17 mouse cellular contexts compared by ENCODE assay signal in the genomic region with DNA sequence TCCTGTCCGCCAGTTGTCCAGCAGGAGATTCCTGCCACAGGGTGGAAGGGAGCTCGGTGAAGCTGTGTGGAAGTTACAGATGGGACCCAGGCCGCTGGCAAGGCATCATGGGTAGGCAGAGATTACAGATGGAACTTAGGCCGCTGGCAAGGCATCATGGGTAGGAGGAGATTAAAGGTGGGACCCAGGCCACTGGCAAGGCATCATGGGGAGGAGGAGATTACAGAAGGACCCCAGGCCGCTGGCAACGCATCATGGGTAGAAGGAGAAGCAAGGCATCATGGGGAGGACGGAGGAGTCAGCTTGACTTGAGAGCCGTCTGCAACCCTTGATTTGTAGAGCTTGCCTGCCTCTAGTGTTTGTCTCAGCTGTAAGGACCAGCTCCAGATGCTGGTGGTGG.
"Had no signal": no experiment of that assay in that cellular context is flagged by ENCODE, and none has a peak within 500 bp of the region (broad histone marks: within the 10 kb centered on the region; RNA-seq: fewer than 3 reads in every experiment).

No protein-coding gene starts in this region.

- H3K4me2 ChIP-seq: liver, embryonic 15.5 days; lung, embryonic 15.5 days; midbrain, embryonic 11.5 days; midbrain, embryonic 15.5 days; neural tube, embryonic 12.5 days; stomach, embryonic 15.5 days had no signal

- H3K27me3 ChIP-seq: liver, embryonic 15.5 days; lung, embryonic 15.5 days; megakaryocyte, embryonic 14.5 days; midbrain, embryonic 15.5 days; neural tube, embryonic 12.5 days; stomach, embryonic 15.5 days had no signal

- ATAC-seq: liver, postnatal 0 days; lung, postnatal 0 days had no signal

- H3K27ac ChIP-seq: liver, embryonic 15.5 days; lung, embryonic 15.5 days; macrophage; midbrain, embryonic 15.5 days; neural tube, embryonic 12.5 days; stomach, embryonic 15.5 days; stomach, postnatal 0 days had no signal

- H3K36me3 ChIP-seq: liver, embryonic 15.5 days; lung, embryonic 15.5 days; midbrain, embryonic 15.5 days; neural tube, embryonic 12.5 days; stomach, embryonic 15.5 days had no signal

- DNase-seq: liver, postnatal 0 days; lung, adult 2 months; lung, postnatal 14 days; lung, postnatal 36 days; thymus, adult 2 months; thymus, postnatal 25 days; thymus, postnatal 4 days had no signal

- H3K9ac ChIP-seq: liver, embryonic 15.5 days; liver, postnatal 0 days; lung, embryonic 15.5 days; midbrain, embryonic 15.5 days; neural tube, embryonic 12.5 days; stomach, embryonic 15.5 days had no signal

- H3K4me1 ChIP-seq: liver, embryonic 15.5 days; lung, embryonic 15.5 days had no signal

- H3K4me3 ChIP-seq: liver, embryonic 15.5 days; lung, embryonic 15.5 days; megakaryocyte, embryonic 14.5 days; midbrain, embryonic 15.5 days; neural tube, embryonic 12.5 days; stomach, embryonic 15.5 days had no signal

- H3K9me3 ChIP-seq: liver, embryonic 15.5 days; lung, embryonic 15.5 days; megakaryocyte, embryonic 14.5 days; midbrain, embryonic 15.5 days; neural tube, embryonic 12.5 days; stomach, embryonic 15.5 days had no signal
